Mouse (Mus musculus) hindbrain, embryonic 16.5 days (tissue): ENCODE data around the gene Anapc1. TPM values are rescaled to one million over a fixed set of nuclear protein-coding genes. Genes with fewer than 3 reads are reported as not detected.
"Not testable (repeated sequence)": the region's sequence is repeated elsewhere in the genome, so short reads cannot be mapped to it uniquely, and the experiment has no call there.

ENCODE experiments used
- ATAC-seq: fragments of 200-750 bp; cut with Nextera tagmentation; 2 replicates; pipeline ENCODE4 v1.8.0; 2017; ENCODE audit warnings: moderate TSS enrichment, moderate library complexity
- H3K27ac ChIP-seq: fragments of 300-500 bp; sonication (generic); 2 replicates; pipeline ENCODE4 v1.5.1; 2014; ENCODE audit warnings: low read depth, mild to moderate bottlenecking, control low read depth, low read length, moderate library complexity
- H3K27me3 ChIP-seq: fragments of 300-500 bp; sonication (generic); replicated peaks from 2 replicates; pipeline ENCODE4 v1.6.1; 2014; ENCODE audit warnings: low read length; ENCODE audit not compliant: control insufficient read depth, insufficient read depth
- H3K36me3 ChIP-seq: fragments of 300-500 bp; sonication (generic); 2 replicates; pipeline ENCODE4 v1.6.1; 2014; ENCODE audit warnings: mild to moderate bottlenecking, low read length, moderate library complexity, mixed read lengths; ENCODE audit not compliant: control insufficient read depth, insufficient read depth
- H3K4me1 ChIP-seq: fragments of 300-500 bp; sonication (generic); 2 replicates; pipeline ENCODE4 v1.6.1; 2014; ENCODE audit warnings: low read depth, low read length; ENCODE audit not compliant: control insufficient read depth, insufficient read depth
- H3K4me2 ChIP-seq: fragments of 300-500 bp; sonication (generic); 2 replicates; pipeline ENCODE4 v1.6.1; 2014; ENCODE audit warnings: mild to moderate bottlenecking, low read length, control low read depth, moderate library complexity
- H3K4me3 ChIP-seq: fragments of 300-500 bp; sonication (generic); 2 replicates; pipeline ENCODE4 v1.5.1; 2014; ENCODE audit warnings: mild to moderate bottlenecking, low read length, control low read depth, moderate library complexity
- H3K9ac ChIP-seq: fragments of 300-500 bp; sonication (generic); 2 replicates; pipeline ENCODE4 v1.6.1; 2014; ENCODE audit warnings: low read depth, mild to moderate bottlenecking, control low read depth, low read length, moderate library complexity
- H3K9me3 ChIP-seq: fragments of 300-500 bp; sonication (generic); 2 replicates; pipeline ENCODE4 v1.6.1; 2014; ENCODE audit warnings: mild to moderate bottlenecking, low read length, moderate library complexity; ENCODE audit not compliant: control insufficient read depth
- WGBS: fragments of 180-500 bp; shearing (Covaris S2); extraction: QIAGEN DNeasy Blood & Tissue Kit; methylation state at CpG from one replicate; pipeline ENCODE4 v1.1.7; 2014; 5-methylcytosine and 5-hydroxymethylcytosine counted together
- polyA plus RNA-seq: library from polyadenylated mRNA; unstranded; fragments of >200 nt; fragmentation: Nextera tagmentation; extraction: Ambion mirVana; gene quantifications from 2 replicates; pipeline ENCODE4 v1.2.1, GENCODE M21; 2015

Gene Anapc1
- polyA plus RNA-seq, 1 experiment from 2014 or later, result 36.6 TPM

GRCm38 (mm10) chr2:128699201-128699885 is 12.2 kb upstream of the Anapc1 start:
- Histone ChIP-seq H3K36me3 (no peaks in the 10 kb centered on the region), H3K4me1 (peaks cover 11% of the 10 kb centered on the region), H3K4me3 (peak overlapping the region; percentile 45), H3K9me3 (no peaks in the 10 kb centered on the region), H3K9ac (peak overlapping the region; percentile 53), H3K4me2 (peak overlapping the region; percentile 74), H3K27ac (peak overlapping the region; percentile 49; the same call in 1 of the 2 replicates), H3K27me3 (peaks cover 4% of the 10 kb centered on the region; the same call in 1 of the 2 replicates)
- ATAC-seq, result no peak
- under 1% methylated on average over 24 of the region's 24 CpGs for WGBS

GRCm38 (mm10) chr2:128698693-128699181 is 11.5 kb upstream of the Anapc1 start, which contains the start of gene Mertk:
Mertk (plus strand) TSS chr2:128698956.
- no peaks in the 10 kb centered on the region for H3K36me3 ChIP-seq
- peaks cover 11% of the 10 kb centered on the region for H3K4me1 ChIP-seq
- WGBS, result under 1% methylated on average over 30 of the region's 30 CpGs
- H3K9ac ChIP-seq, result peak within 1 kb of the TSS; percentile 58
- ATAC-seq, result peak; percentile 92
- peak within 1 kb of the TSS; percentile 45 for H3K4me3 ChIP-seq
- no peaks in the 10 kb centered on the region for H3K9me3 ChIP-seq
- peaks cover 4% of the 10 kb centered on the region; the same call in 1 of the 2 replicates for H3K27me3 ChIP-seq
- H3K27ac ChIP-seq, result peak within 1 kb of the TSS; percentile 49; the same call in 1 of the 2 replicates
- H3K4me2 ChIP-seq, result peak within 1 kb of the TSS; percentile 74

GRCm38 (mm10) chr2:128698140-128698692 is 11.0 kb upstream of the Anapc1 start:
- Histone ChIP-seq H3K9ac (peak overlapping the region; percentile 58), H3K4me2 (peak overlapping the region; percentile 74), H3K27me3 (peaks cover 4% of the 10 kb centered on the region; the same call in 1 of the 2 replicates), H3K9me3 (no peaks in the 10 kb centered on the region), H3K4me1 (peaks cover 11% of the 10 kb centered on the region), H3K27ac (peak overlapping the region; percentile 26; the same call in 1 of the 2 replicates), H3K4me3 (peak overlapping the region; percentile 45), H3K36me3 (no peaks in the 10 kb centered on the region)
- WGBS, result 0% methylated on average over 14 of the region's 14 CpGs
- peak; percentile 96 for ATAC-seq

GRCm38 (mm10) chr2:128697566-128697965 is 10.4 kb upstream of the Anapc1 start:
- Histone ChIP-seq H3K9ac (no peak overlapping the region), H3K4me1 (peaks cover 11% of the 10 kb centered on the region), H3K9me3 (no peaks in the 10 kb centered on the region), H3K4me2 (peak overlapping the region; percentile 74), H3K27ac (no peak overlapping the region), H3K36me3 (no peaks in the 10 kb centered on the region), H3K4me3 (peak overlapping the region; percentile 45; the same call in 1 of the 2 replicates), H3K27me3 (peaks cover 4% of the 10 kb centered on the region; the same call in 1 of the 2 replicates)
- 45% methylated on average over 5 of the region's 5 CpGs for WGBS
- no peak for ATAC-seq

GRCm38 (mm10) chr2:128697047-128697446 is 9.9 kb upstream of the Anapc1 start:
- H3K27ac ChIP-seq, result no peak overlapping the region
- H3K36me3 ChIP-seq, result no peaks in the 10 kb centered on the region
- H3K4me2 ChIP-seq, result no peak overlapping the region
- no peak for ATAC-seq
- WGBS, result 91% methylated on average over 1 of the region's 1 CpGs
- H3K27me3 ChIP-seq, result peaks cover 4% of the 10 kb centered on the region; the same call in 1 of the 2 replicates
- H3K9me3 ChIP-seq, result no peaks in the 10 kb centered on the region
- H3K4me1 ChIP-seq, result peaks cover 11% of the 10 kb centered on the region
- H3K4me3 ChIP-seq, result no peak overlapping the region
- H3K9ac ChIP-seq, result no peak overlapping the region

- no peak for ATAC-seq
- WGBS, result 92% methylated on average over 3 of the region's 3 CpGs
- H3K4me3 ChIP-seq, result no peak overlapping the region
- no peak overlapping the region for H3K9ac ChIP-seq
- H3K4me1 ChIP-seq, result peaks cover 11% of the 10 kb centered on the region
- H3K27ac ChIP-seq, result no peak overlapping the region
- H3K27me3 ChIP-seq, result peaks cover 4% of the 10 kb centered on the region; the same call in 1 of the 2 replicates
- H3K36me3 ChIP-seq, result no peaks in the 10 kb centered on the region
- H3K4me2 ChIP-seq, result no peak overlapping the region
- H3K9me3 ChIP-seq, result no peaks in the 10 kb centered on the region
These were observed 9.2 kb upstream of the Anapc1 start for GRCm38 (mm10) chr2:128696426-128696825.

- H3K4me2 ChIP-seq, result no peak overlapping the region
- no peak for ATAC-seq
- H3K4me1 ChIP-seq, result peaks cover 11% of the 10 kb centered on the region
- H3K27ac ChIP-seq, result no peak overlapping the region
- no peaks in the 10 kb centered on the region for H3K36me3 ChIP-seq
- no peak overlapping the region for H3K9ac ChIP-seq
- H3K27me3 ChIP-seq, result 0 out of 2 replicates have a peak, but pooled peaks cover 4% of the 10 kb centered on the region
- H3K4me3 ChIP-seq, result no peak overlapping the region
- H3K9me3 ChIP-seq, result no peaks in the 10 kb centered on the region
These were observed 7.4 kb upstream of the Anapc1 start for GRCm38 (mm10) chr2:128694548-128694947.

- not testable (repeated sequence) for ATAC-seq, H3K4me2 ChIP-seq, H3K27ac ChIP-seq, H3K9ac ChIP-seq, H3K9me3 ChIP-seq, H3K4me3 ChIP-seq, H3K36me3 ChIP-seq, H3K4me1 ChIP-seq, H3K27me3 ChIP-seq
- 77% methylated on average over 2 of the region's 3 CpGs for WGBS
These were observed 6.6 kb upstream of the Anapc1 start for GRCm38 (mm10) chr2:128693828-128694227.

- Histone ChIP-seq H3K9me3 (no peaks in the 10 kb centered on the region), H3K27me3 (0 out of 2 replicates have a peak, but pooled peaks cover 4% of the 10 kb centered on the region), H3K9ac (no peak overlapping the region), H3K27ac (no peak overlapping the region), H3K4me3 (no peak overlapping the region), H3K4me1 (peaks cover 7% of the 10 kb centered on the region), H3K4me2 (no peak overlapping the region), H3K36me3 (no peaks in the 10 kb centered on the region)
- WGBS, result 75% methylated on average over 4 of the region's 4 CpGs
- ATAC-seq, result no peak
These were observed 6.0 kb upstream of the Anapc1 start for GRCm38 (mm10) chr2:128693236-128693635.
